Comparison of ENCODE assay signal across 25 mouse cellular contexts in the genomic region with DNA sequence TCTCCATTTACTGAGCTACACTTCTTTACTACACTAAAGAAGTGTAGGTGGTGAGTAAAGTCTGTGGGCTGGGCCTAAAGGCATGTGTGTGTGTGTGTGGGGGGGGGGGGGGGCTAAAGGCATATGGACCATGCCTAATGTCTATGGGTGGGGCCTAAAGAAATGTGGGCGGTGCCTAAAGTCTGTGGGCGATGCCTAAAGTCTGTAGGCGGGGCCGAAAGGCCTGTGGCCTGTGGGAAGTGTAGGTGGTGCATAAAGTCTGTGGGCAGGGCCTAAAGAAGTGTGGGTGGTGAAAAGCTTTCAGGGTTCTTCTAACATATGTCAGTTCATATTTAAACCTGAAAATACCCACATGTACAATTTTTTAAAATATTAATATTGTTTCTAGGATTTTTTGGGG. TPM values are rescaled to one million over a fixed set of nuclear protein-coding genes. Genes with fewer than 3 reads are reported as not detected.
"Had no signal": no experiment of that assay in that cellular context is flagged by ENCODE, and none has a peak within 500 bp of the region (broad histone marks: within the 10 kb centered on the region; RNA-seq: fewer than 3 reads in every experiment).

No protein-coding gene starts in this region.

- ATAC-seq: intestine, postnatal 0 days; lung, postnatal 0 days; midbrain, embryonic 13.5 days; midbrain, embryonic 16.5 days had no signal

- H3K27ac ChIP-seq: layer of hippocampus, adult 2 months; limb, embryonic 10.5 days; limb, embryonic 13.5 days; macrophage; midbrain, embryonic 10.5 days; midbrain, embryonic 13.5 days; neural tube, embryonic 13.5 days; stomach, postnatal 0 days had no signal

- H3K4me3 ChIP-seq: layer of hippocampus, adult 2 months; limb, embryonic 10.5 days; limb, embryonic 13.5 days; megakaryocyte, embryonic 14.5 days; midbrain, embryonic 10.5 days; midbrain, embryonic 13.5 days; myocyte; neural tube, embryonic 13.5 days had no signal

- H3K36me3 ChIP-seq: limb, embryonic 10.5 days; limb, embryonic 13.5 days; midbrain, embryonic 10.5 days; midbrain, embryonic 13.5 days; neural tube, embryonic 13.5 days had no signal

- H3K9me3 ChIP-seq: limb, embryonic 10.5 days had no signal

- H3K27me3 ChIP-seq: neural tube, embryonic 13.5 days had no signal

- H3K4me2 ChIP-seq: limb, embryonic 13.5 days; lung, embryonic 14.5 days; midbrain, embryonic 13.5 days; neural tube, embryonic 13.5 days had no signal

- DNase-seq: kidney, adult 9 months; kidney, postnatal 14 days; layer of hippocampus, adult 9-11 months; lung, embryonic 14.5 days; right cerebral cortex, adult 18-20 months; right cerebral cortex, postnatal 14 days; right cerebral cortex, postnatal 4 days; thymus, adult 2 months; thymus, postnatal 14 days; thymus, postnatal 4 days had no signal

- H3K9ac ChIP-seq: limb, embryonic 13.5 days; lung, embryonic 14.5 days; midbrain, embryonic 13.5 days; neural tube, embryonic 13.5 days had no signal

RNA-seq across cellular contexts. Expression of a gene that starts 26.7 kb away (rescaled TPM):
- total RNA-seq: monocyte, adult 5-6 weeks; neutrophil, adult 5-6 weeks had no signal
